Mouse (Mus musculus) embryonic facial prominence, embryonic 11.5 days (tissue): ENCODE measurements around the gene Lrrc71. TPM values are rescaled to one million over a fixed set of nuclear protein-coding genes. Genes with fewer than 3 reads are reported as not detected.

ENCODE experiments used
- ATAC-seq: fragments of 200-750 bp; cut with Nextera tagmentation; replicated peaks from 2 replicates; pipeline ENCODE4 v1.8.0; 2017; ENCODE audit warnings: low read depth; ENCODE audit not compliant: insufficient number of reproducible peaks, low FRiP score, low TSS enrichment
- DNase-seq: peaks from one replicate; pipeline ENCODE4 v3.0.0-alpha.2; 2015; ENCODE audit warnings: low spot score
- H3K27ac ChIP-seq: fragments of 300-500 bp; sonication (generic); replicated peaks from 2 replicates; pipeline ENCODE4 v1.5.1; 2014; ENCODE audit warnings: mild to moderate bottlenecking, low read depth, low read length, control low read depth
- H3K27me3 ChIP-seq: fragments of 300-500 bp; sonication (generic); 2 replicates; pipeline ENCODE4 v1.6.1; 2014; ENCODE audit warnings: mild to moderate bottlenecking, low read length, moderate library complexity, mixed read lengths; ENCODE audit not compliant: control insufficient read depth, insufficient read depth
- H3K36me3 ChIP-seq: fragments of 300-500 bp; sonication (generic); replicated peaks from 2 replicates; pipeline ENCODE4 v1.6.1; 2014; ENCODE audit warnings: low read depth, mild to moderate bottlenecking, low read length, moderate library complexity, mixed read lengths; ENCODE audit not compliant: control insufficient read depth, insufficient read depth
- H3K4me1 ChIP-seq: fragments of 300-500 bp; sonication (generic); 2 replicates; pipeline ENCODE4 v1.6.1; 2014; ENCODE audit warnings: low read length, mixed read lengths; ENCODE audit not compliant: control insufficient read depth, insufficient read depth
- H3K4me2 ChIP-seq: fragments of 300-500 bp; sonication (generic); 2 replicates; pipeline ENCODE4 v1.6.1; 2014; ENCODE audit warnings: low read depth, mild to moderate bottlenecking, control low read depth, low read length, moderate library complexity
- H3K4me3 ChIP-seq: fragments of 300-500 bp; sonication (generic); 2 replicates; pipeline ENCODE4 v1.5.1; 2014; ENCODE audit warnings: low read depth, low read length, control low read depth
- H3K9ac ChIP-seq: fragments of 300-500 bp; sonication (generic); replicated peaks from 2 replicates; pipeline ENCODE4 v1.6.1; 2014; ENCODE audit warnings: mild to moderate bottlenecking, control low read depth, low read length
- H3K9me3 ChIP-seq: fragments of 300-500 bp; sonication (generic); replicated peaks from 2 replicates; pipeline ENCODE4 v1.6.1; 2016; ENCODE audit warnings: mild to moderate bottlenecking, low read length, inconsistent platforms, mixed read lengths; ENCODE audit not compliant: control insufficient read depth
- WGBS: fragments of 180-500 bp; shearing (Covaris S2); extraction: QIAGEN DNeasy Blood & Tissue Kit; methylation state at CpG from one replicate; pipeline ENCODE4 v1.1.7; 2014; 5-methylcytosine and 5-hydroxymethylcytosine counted together
- polyA plus RNA-seq: library from polyadenylated mRNA; unstranded; fragments of >200 nt; fragmentation: Nextera tagmentation; extraction: Ambion mirVana; gene quantifications from 2 replicates; pipeline ENCODE4 v1.2.1, GENCODE M21; 2014

Gene Lrrc71
- polyA plus RNA-seq, 1 experiment from 2014 or later = not detected

DNA sequence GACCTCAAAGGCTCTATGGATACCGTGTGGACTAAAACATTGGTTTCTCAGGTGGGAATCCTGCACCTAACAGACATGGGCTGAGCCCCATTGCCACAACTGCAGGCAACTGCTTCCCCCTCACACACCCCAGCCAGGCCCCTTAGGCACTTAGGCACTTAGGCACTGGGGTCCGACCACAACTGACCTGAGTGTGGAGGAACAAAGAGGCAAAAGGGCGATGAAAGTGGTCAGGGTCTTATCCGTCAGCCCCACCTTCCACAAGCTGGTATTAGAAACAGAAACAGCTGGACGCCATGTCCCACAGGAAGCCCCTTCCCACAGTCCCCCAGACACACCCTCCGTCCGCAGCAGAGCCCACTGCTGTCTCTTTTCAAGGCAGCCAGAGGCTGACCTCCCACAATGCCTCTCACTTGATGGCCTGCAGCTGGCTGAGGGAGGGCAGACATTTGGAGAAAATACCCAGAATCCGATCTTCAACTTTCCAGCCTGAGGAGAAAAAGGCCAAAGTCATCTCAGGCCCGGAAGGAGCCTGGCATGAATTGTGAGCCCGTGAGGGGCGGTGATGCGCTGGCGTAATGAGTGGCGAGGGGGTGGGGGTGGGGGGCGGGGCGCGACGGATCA, 3.3 kb downstream of the Lrrc71 start:
- DNase-seq = peak; percentile 39
- Histone ChIP-seq H3K4me3 (no peak overlapping the region; the same call in 1 of the 2 replicates), H3K27ac (0 out of 2 replicates have a peak overlapping the region, but pooled peaks have one; percentile 16)

DNA sequence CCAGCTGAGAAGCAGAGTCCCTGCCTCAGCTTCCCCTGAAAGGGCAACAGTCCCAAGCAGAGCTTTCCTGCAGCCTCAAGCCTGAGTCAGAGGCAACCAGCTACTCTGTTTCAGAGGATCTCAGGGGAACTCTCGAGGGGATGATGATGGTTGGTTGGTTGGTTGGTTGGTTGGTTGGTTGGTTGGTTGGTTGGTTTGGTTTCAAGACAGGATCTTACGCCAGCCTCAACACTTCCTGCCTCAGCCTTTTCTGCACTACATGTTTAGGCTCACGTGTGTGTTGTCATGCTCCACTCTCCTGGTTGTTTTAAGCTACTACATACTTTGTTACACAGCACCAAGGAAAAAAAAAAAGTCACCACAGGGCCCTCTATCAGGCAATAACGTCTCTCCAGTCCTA, 4.5 kb downstream of the Lrrc71 start:
- Histone ChIP-seq H3K36me3 (no peaks in the 10 kb centered on the region), H3K4me1 (peaks cover 2% of the 10 kb centered on the region), H3K4me3 (no peak overlapping the region), H3K4me2 (no peak overlapping the region), H3K27ac (no peak overlapping the region), H3K9me3 (no peaks in the 10 kb centered on the region), H3K27me3 (no peaks in the 10 kb centered on the region), H3K9ac (no peak overlapping the region)
- no peak for DNase-seq
- ATAC-seq = no peak
- 87% methylated on average over 4 of the region's 4 CpGs for WGBS

More for the DNA sequence above, 3.3 kb downstream of the Lrrc71 start:
- peak overlapping the region; percentile 28 for H3K4me2 ChIP-seq
- H3K4me1 ChIP-seq = peaks cover 2% of the 10 kb centered on the region
- H3K36me3 ChIP-seq = no peaks in the 10 kb centered on the region
- WGBS = 29% methylated on average over 17 of the region's 18 CpGs
- H3K9ac ChIP-seq = no peak overlapping the region; the same call in 1 of the 2 replicates
- no peaks in the 10 kb centered on the region for H3K9me3 ChIP-seq
- H3K27me3 ChIP-seq = no peaks in the 10 kb centered on the region
- ATAC-seq = no peak

DNA sequence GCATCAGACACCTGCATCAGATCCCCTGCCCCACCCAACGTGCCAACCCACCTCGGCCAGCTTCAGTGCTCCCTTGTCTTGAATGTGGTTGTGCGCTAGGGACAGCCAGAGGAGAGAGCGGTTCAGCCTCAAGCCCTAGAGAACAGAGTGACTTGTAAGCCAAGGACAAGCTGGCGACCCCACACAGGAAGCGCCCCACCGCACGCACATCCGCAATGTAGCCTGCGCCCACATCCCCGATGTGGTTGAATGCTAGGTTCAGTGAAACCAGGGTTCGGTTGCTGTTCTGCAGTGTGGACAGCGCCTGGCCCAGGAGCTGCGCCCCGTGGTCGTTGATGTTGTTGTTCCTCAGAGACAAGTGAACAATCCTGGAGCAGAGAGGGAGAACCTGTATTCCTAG, 5.7 kb downstream of the Lrrc71 start:
- Histone ChIP-seq H3K4me2 (no peak overlapping the region), H3K27ac (no peak overlapping the region), H3K9ac (no peak overlapping the region), H3K27me3 (no peaks in the 10 kb centered on the region), H3K4me3 (no peak overlapping the region), H3K4me1 (no peaks in the 10 kb centered on the region; the same call in 1 of the 2 replicates), H3K9me3 (no peaks in the 10 kb centered on the region), H3K36me3 (no peaks in the 10 kb centered on the region)
- ATAC-seq (no peak), DNase-seq (no peak)
- WGBS = 86% methylated on average over 16 of the region's 16 CpGs

DNA sequence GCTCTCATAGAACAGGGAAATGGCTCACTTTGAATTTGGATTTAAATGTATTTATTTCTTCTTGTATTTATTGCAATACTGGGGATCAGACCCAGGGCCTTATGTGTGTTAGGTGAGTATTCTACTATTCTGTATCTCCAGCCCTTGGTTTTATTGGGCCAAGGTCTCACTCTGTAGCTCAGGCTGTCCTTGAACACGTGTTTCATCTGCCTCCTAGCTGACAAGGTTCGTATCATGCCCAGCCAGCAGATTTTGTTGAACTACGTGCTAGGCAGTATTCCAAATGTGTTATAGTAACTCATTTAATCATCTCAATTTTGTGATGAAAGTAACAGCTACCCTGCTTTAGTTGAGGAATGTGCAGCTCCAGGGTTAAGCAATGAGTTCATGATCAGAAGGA, 6.4 kb downstream of the Lrrc71 start:
- H3K36me3 ChIP-seq = no peaks in the 10 kb centered on the region
- no peaks in the 10 kb centered on the region; the same call in 1 of the 2 replicates for H3K4me1 ChIP-seq
- DNase-seq (no peak), ATAC-seq (no peak)
- no peak overlapping the region for H3K27ac ChIP-seq
- no peak overlapping the region for H3K9ac ChIP-seq
- WGBS = 89% methylated on average over 3 of the region's 3 CpGs
- no peaks in the 10 kb centered on the region for H3K9me3 ChIP-seq
- H3K27me3 ChIP-seq = no peaks in the 10 kb centered on the region
- no peak overlapping the region for H3K4me2 ChIP-seq
- no peak overlapping the region for H3K4me3 ChIP-seq

DNA sequence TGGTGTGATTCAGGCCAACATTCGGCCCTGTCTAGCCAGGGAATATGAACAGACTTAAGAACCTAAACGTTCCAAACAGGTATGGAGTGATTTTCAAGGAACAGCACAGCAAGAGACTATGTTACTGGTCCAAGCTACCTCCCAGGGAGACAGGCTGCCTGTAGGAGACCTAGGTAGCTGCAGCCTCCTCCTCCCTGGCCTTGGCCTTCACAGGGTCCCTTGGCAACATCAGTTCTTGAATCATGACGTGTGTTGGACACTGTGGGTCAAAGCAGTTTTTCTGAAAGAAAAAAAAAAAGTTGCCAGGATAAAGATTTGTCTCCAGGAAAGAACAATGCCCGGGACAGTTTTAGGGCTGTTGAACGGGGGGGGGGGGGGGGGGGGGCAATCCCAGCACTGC, 9.5 kb downstream of the Lrrc71 start:
- H3K27ac ChIP-seq = no peak overlapping the region
- H3K4me2 ChIP-seq = no peak overlapping the region
- peaks cover 9% of the 10 kb centered on the region for H3K36me3 ChIP-seq
- 80% methylated on average over 5 of the region's 5 CpGs for WGBS
- H3K27me3 ChIP-seq = no peaks in the 10 kb centered on the region
- DNase-seq = no peak
- no peak overlapping the region for H3K9ac ChIP-seq
- no peaks in the 10 kb centered on the region; the same call in 1 of the 2 replicates for H3K4me1 ChIP-seq
- H3K9me3 ChIP-seq = no peaks in the 10 kb centered on the region
- H3K4me3 ChIP-seq = no peak overlapping the region
- ATAC-seq = no peak

DNA sequence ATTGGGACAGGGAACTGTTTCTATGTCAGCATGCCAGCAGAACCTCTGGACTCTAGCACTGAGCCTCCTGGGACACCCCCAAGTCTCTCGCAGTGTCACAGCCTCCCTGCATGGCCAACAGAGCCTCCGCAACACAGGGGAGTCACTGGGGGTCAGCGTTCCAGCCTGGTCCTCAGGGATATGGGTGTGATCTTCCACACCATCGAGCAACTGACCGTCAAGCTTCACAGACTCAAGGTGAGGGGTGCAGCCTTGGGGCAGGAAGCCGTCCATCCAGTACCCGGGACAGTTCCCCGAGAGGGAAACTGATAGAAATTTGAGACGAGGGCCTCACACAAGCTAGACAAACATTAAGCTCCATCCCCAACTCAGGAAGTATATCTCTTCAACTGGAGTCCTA, 13.1 kb downstream of the Lrrc71 start:
- WGBS = 70% methylated on average over 9 of the region's 9 CpGs
- Histone ChIP-seq H3K27ac (no peak overlapping the region), H3K27me3 (no peaks in the 10 kb centered on the region), H3K9me3 (no peaks in the 10 kb centered on the region), H3K4me1 (no peaks in the 10 kb centered on the region; the same call in 1 of the 2 replicates), H3K4me3 (no peak overlapping the region), H3K9ac (no peak overlapping the region), H3K36me3 (peaks cover 21% of the 10 kb centered on the region), H3K4me2 (no peak overlapping the region)
- ATAC-seq = no peak
- DNase-seq = no peak

DNA sequence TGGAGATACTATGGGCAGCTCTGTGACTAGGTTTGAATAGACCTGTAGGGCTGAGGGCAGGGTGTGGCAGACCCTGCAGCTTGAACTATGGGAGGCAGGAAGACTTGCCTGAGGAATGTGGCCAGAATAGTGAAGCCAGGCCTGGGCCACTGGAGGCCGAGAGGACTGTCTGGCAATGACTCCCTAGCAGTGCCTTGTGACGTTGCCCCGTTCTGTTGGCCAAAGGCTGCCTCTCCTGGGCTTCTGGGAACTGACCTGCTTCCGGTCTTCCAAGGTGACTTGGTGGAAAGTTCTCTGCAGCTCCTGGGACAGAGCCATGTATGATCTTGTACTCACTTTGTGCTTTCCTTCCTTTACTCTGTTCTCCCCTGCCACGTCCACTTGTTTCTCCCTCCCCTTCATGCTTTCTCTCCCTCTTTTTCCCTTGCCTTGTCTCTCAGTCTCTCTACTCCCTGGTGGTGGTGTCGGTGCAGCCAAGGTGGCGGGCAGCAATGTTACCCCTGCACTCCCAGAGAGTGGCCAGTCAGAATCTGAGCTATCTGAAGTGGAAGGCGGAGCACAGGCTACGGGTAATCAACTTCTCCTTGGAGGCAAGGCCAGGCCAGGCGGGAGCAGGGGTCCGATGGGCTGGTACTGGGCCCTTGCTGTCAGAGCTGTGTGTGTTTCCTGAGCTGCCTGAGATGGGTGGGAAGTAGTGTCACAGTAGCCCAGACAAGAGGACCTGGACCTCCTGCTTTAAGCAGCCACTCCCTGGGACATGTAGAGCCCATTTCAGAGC, 14.3 kb downstream of the Lrrc71 start:
- H3K9me3 ChIP-seq = no peaks in the 10 kb centered on the region
- H3K4me3 ChIP-seq = no peak overlapping the region
- no peak overlapping the region for H3K27ac ChIP-seq
- no peak overlapping the region for H3K9ac ChIP-seq
- 83% methylated on average over 11 of the region's 11 CpGs for WGBS
- H3K27me3 ChIP-seq = no peaks in the 10 kb centered on the region
- H3K36me3 ChIP-seq = peaks cover 24% of the 10 kb centered on the region
- ATAC-seq = no peak
- DNase-seq = no peak
- H3K4me1 ChIP-seq = no peaks in the 10 kb centered on the region; the same call in 1 of the 2 replicates
- no peak overlapping the region for H3K4me2 ChIP-seq

DNA sequence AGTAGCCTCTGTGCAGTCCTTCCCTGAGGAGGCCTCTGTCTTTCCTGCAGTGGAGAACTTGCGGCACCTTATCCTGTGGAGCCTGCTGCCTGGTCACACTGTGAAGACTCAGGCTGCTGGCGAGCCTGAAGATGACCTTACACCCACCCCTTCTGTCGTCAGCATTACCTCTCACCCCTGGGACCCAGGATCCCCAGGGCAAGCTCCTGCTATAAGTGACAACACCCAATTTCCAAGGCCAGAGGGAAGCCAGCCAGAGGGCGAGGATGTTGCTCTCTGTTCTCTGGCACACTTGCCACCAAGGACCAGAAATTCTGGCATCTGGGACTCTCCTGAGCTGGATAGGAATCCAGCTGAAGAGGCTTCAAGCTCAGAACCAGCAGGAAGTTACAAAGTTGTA, 15.3 kb downstream of the Lrrc71 start:
- DNase-seq (no peak), ATAC-seq (no peak)
- Histone ChIP-seq H3K36me3 (peaks cover 26% of the 10 kb centered on the region), H3K4me2 (no peak overlapping the region), H3K9me3 (no peaks in the 10 kb centered on the region), H3K27ac (no peak overlapping the region), H3K27me3 (no peaks in the 10 kb centered on the region), H3K9ac (no peak overlapping the region), H3K4me1 (no peaks in the 10 kb centered on the region; the same call in 1 of the 2 replicates), H3K4me3 (no peak overlapping the region)
- WGBS = 84% methylated on average over 4 of the region's 4 CpGs
